Mouse (Mus musculus): ENCODE results near the gene Nmral1. TPM values are rescaled to one million over a fixed set of nuclear protein-coding genes. Genes with fewer than 3 reads are reported as not detected.
"Not testable (repeated sequence)": the region's sequence is repeated elsewhere in the genome, so short reads cannot be mapped to it uniquely, and the experiment has no call there.

The Nmral1 gene
- polyA plus RNA-seq (2015; fragmentation: Nextera tagmentation; extraction: Ambion mirVana), result 44.7 and 45.6 TPM in 2 replicates

DNA sequence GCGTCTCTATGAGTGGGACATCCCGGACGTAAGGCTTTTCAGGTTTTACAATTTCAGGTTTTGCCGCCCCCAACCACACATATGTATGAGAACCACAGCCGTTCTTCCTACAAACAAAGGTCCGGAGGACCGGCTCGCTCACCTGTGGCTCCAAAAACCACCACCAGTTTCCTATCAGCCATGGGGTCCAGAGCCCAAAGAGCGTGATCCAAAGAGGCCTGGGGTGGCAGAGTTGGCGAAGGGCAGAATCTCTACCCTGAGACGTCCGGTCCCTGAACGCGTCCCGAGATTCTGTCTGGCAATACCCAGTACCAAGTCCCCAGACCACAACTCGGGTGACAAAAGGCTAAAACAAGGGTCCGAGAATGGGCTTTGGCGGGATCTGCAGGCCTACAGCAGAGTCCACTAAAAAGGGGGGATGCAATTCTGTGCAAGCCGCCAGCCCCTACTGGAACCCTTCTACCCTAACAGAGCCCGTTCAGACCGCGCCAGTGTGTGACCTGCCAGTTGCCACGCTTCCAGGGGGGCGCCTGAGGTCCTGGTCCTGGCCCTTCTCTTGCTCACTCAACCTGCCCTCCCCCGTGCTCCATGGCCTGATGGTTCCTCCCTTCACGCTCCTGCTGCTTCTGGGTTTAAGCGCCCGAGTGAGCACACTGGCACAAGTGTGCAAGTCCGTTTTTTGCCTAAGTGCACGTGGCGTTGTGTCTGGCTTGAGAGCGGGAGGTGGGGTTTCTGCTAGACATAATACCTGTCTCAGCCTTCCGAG, at the start of gene Nmral1:
Gene Nmral1, minus strand, starts transcription at position 604 of the 766 bp plus-strand sequence.
- peak; percentile 88 for ATAC-seq (ENCODE audit: insufficient read depth, low FRiP score)
- H3K27me3 ChIP-seq (ENCODE audit: control insufficient read depth, insufficient read depth, low read length), result no peaks in the 10 kb centered on the region
- peak within 1 kb of the TSS; percentile 60 for H3K4me2 ChIP-seq (ENCODE audit: low read depth, low read length)
- WGBS, result 14% methylated on average over 33 of the region's 33 CpGs
- peaks cover 7% of the 10 kb centered on the region; the same call in 1 of the 2 replicates for H3K4me1 ChIP-seq (ENCODE audit: control insufficient read depth, insufficient read depth, low read length)
- peak within 1 kb of the TSS; percentile 82 for H3K9ac ChIP-seq (ENCODE audit: low read length)
- no peaks in the 10 kb centered on the region for H3K9me3 ChIP-seq (replicated peaks; ENCODE audit: control insufficient read depth, low read length)
- peak within 1 kb of the TSS; percentile 74 for H3K4me3 ChIP-seq (replicated peaks; ENCODE audit: low read length)
- peak within 1 kb of the TSS; percentile 47 for H3K27ac ChIP-seq (ENCODE audit: low read length)
- no peaks in the 10 kb centered on the region for H3K36me3 ChIP-seq (ENCODE audit: control insufficient read depth, insufficient read depth, low read length)

DNA sequence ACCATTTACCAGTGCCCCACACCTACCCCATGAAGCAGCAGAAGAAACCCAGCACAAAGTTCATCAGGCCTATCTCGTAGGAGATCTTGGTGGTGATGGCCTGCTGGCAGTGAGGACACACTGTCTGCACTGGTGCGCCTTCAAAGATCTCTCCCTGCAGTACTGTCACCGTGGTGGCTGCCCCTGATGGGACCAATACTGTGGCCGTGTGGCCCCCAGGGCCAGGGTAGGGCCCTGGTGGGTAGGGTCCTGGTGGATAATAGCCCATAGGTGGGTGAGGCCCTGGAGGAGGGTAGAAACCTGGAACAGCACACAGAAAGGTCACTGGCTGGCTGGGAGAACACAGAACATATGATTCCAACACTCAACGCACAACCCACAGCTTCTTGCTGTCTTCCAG, 49.6 kb upstream of the Nmral1 start:
- no peak overlapping the region for H3K4me2 ChIP-seq (ENCODE audit: low read depth, low read length)
- no peaks in the 10 kb centered on the region for H3K9me3 ChIP-seq (replicated peaks; ENCODE audit: control insufficient read depth, low read length)
- H3K27ac ChIP-seq (ENCODE audit: low read length), result no peak overlapping the region
- 86% methylated on average over 5 of the region's 5 CpGs for WGBS
- no peak overlapping the region for H3K4me3 ChIP-seq (replicated peaks; ENCODE audit: low read length)
- H3K4me1 ChIP-seq (ENCODE audit: control insufficient read depth, insufficient read depth, low read length), result peaks cover 9% of the 10 kb centered on the region
- H3K9ac ChIP-seq (ENCODE audit: low read length), result no peak overlapping the region
- H3K36me3 ChIP-seq (ENCODE audit: control insufficient read depth, insufficient read depth, low read length), result peaks cover 26% of the 10 kb centered on the region; the same call in 1 of the 2 replicates
- H3K27me3 ChIP-seq (ENCODE audit: control insufficient read depth, insufficient read depth, low read length), result no peaks in the 10 kb centered on the region
- no peak for ATAC-seq (ENCODE audit: insufficient read depth, low FRiP score)

DNA sequence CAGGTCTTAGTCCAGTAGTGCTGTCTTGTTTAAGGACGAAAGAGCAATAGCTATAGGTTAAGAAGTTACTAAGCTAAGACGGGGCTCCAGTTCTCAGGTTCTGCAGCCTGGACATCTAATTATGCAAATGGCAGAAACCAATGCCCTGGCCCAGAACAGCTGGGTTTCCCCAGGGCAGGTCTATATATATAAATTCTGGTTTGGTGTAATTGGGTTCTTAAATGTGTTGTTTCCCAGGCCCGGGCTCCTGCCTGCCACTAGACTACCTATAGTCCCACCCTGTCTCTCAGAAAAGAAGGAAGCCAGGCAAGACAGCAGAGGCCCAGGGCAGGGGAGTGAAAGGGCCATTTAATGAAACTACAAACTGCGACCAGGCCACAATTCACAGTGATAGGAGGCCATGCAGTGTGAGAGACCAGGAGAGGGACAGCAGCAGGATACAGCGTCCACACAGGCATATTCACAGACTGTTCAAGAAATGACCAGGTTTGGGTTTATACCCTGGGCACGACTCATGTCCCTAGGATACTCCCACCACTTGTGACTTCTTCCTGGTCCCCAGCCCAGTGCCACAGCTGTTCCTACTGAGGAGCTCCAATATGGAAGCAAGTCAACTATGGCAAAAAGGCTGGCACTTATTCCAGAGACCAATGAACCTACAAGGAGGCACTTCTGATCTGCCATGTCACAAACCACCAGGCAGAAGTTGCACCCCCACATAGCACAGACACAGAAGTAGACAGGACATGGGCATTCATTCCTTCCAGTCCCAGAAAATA, 48.0 kb upstream of the Nmral1 start:
- 83% methylated on average over 6 of the region's 6 CpGs for WGBS
- H3K36me3 ChIP-seq (ENCODE audit: control insufficient read depth, insufficient read depth, low read length), result peaks cover 26% of the 10 kb centered on the region; the same call in 1 of the 2 replicates
- ATAC-seq (ENCODE audit: insufficient read depth, low FRiP score), result no peak

DNA sequence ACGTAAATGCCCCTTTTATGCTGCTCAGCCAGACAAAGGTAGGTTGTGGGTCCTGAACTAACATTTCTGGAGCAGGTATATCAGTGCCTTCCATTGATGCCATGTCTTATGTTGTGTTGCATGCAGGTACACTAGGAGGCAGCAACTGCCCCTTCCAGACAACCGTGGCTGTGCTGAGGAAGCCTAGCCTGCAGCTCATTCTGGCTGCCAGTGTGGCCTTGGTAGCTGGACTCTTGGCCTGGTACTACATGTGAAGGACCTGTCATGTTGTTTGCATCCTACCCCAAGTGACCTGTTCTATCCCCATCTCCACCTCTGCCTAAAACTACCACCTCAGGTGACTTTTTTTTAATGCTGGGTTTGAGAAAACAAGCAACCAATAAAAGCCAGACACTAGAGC, 46.7 kb upstream of the Nmral1 start:
- Histone ChIP-seq H3K36me3 (ENCODE audit: control insufficient read depth, insufficient read depth, low read length) (peaks cover 26% of the 10 kb centered on the region; the same call in 1 of the 2 replicates), H3K4me1 (ENCODE audit: control insufficient read depth, insufficient read depth, low read length) (no peaks in the 10 kb centered on the region), H3K27me3 (ENCODE audit: control insufficient read depth, insufficient read depth, low read length) (no peaks in the 10 kb centered on the region), H3K9ac (ENCODE audit: low read length) (no peak overlapping the region), H3K4me3 (replicated peaks; ENCODE audit: low read length) (no peak overlapping the region), H3K27ac (ENCODE audit: low read length) (no peak overlapping the region), H3K9me3 (replicated peaks; ENCODE audit: control insufficient read depth, low read length) (no peaks in the 10 kb centered on the region), H3K4me2 (ENCODE audit: low read depth, low read length) (no peak overlapping the region)
- WGBS, result 83% methylated on average over 2 of the region's 2 CpGs
- no peak for ATAC-seq (ENCODE audit: insufficient read depth, low FRiP score)

More for the DNA sequence above, 48.0 kb upstream of the Nmral1 start:
- Histone ChIP-seq H3K4me1 (ENCODE audit: control insufficient read depth, insufficient read depth, low read length) (no peaks in the 10 kb centered on the region), H3K4me3 (replicated peaks; ENCODE audit: low read length) (no peak overlapping the region), H3K27ac (ENCODE audit: low read length) (no peak overlapping the region), H3K9me3 (replicated peaks; ENCODE audit: control insufficient read depth, low read length) (no peaks in the 10 kb centered on the region), H3K4me2 (ENCODE audit: low read depth, low read length) (no peak overlapping the region), H3K27me3 (ENCODE audit: control insufficient read depth, insufficient read depth, low read length) (no peaks in the 10 kb centered on the region), H3K9ac (ENCODE audit: low read length) (no peak overlapping the region)

DNA sequence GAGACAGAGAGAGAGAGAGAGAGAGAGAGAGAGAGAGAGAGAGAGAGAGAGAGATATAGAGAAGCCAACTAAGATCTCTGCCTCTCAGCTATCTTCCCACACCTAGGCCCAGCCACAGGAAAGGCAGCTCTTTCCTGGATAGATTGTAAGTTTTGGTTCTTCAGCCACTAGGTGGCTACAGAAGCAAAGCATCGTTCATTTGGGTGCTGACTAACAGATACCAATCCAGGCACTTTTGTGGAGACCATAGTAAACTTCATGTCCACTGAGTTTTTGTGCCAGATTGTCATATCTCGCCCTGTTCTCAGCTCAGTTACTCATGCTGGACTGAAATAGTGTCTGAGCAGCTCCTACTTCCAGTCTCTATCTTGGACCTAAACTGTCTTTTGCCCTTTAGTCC, 44.1 kb upstream of the Nmral1 start:
- no peak overlapping the region for H3K4me2 ChIP-seq (ENCODE audit: low read depth, low read length)
- H3K27ac ChIP-seq (ENCODE audit: low read length), result no peak overlapping the region
- WGBS, result 37% methylated on average over 2 of the region's 2 CpGs

DNA sequence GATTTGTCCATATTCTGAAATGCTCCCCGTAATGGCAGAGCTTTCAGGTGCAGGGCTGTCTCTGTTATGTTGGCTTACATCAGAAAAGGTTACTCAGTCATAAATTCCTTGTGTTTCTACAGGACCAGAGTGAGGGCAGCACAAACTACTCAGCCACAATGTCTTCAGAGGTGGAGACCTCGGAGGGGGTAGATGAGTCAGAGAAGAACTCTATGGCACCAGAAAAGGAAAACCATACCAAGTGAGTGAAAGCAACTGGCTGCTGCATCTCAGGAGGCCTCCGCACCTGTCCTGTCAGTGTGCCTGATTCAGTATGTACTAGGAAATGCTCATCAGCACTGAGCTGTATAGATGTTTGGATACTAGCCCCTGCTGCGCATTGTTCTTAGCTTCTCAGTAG, 43.3 kb upstream of the Nmral1 start:
- no peak overlapping the region for H3K9ac ChIP-seq (ENCODE audit: low read length)
- H3K4me3 ChIP-seq (replicated peaks; ENCODE audit: low read length), result no peak overlapping the region
- no peak for ATAC-seq (ENCODE audit: insufficient read depth, low FRiP score)
- H3K27ac ChIP-seq (ENCODE audit: low read length), result no peak overlapping the region
- no peaks in the 10 kb centered on the region for H3K9me3 ChIP-seq (replicated peaks; ENCODE audit: control insufficient read depth, low read length)
- WGBS, result 90% methylated on average over 4 of the region's 4 CpGs
- H3K4me2 ChIP-seq (ENCODE audit: low read depth, low read length), result no peak overlapping the region
- H3K4me1 ChIP-seq (ENCODE audit: control insufficient read depth, insufficient read depth, low read length), result no peaks in the 10 kb centered on the region
- H3K36me3 ChIP-seq (ENCODE audit: control insufficient read depth, insufficient read depth, low read length), result peaks cover 18% of the 10 kb centered on the region; the same call in 1 of the 2 replicates
- no peaks in the 10 kb centered on the region for H3K27me3 ChIP-seq (ENCODE audit: control insufficient read depth, insufficient read depth, low read length)

More for the DNA sequence above, 44.1 kb upstream of the Nmral1 start:
- Histone ChIP-seq H3K9me3 (replicated peaks; ENCODE audit: control insufficient read depth, low read length) (no peaks in the 10 kb centered on the region), H3K9ac (ENCODE audit: low read length) (no peak overlapping the region), H3K36me3 (ENCODE audit: control insufficient read depth, insufficient read depth, low read length) (peaks cover 25% of the 10 kb centered on the region; the same call in 1 of the 2 replicates), H3K27me3 (ENCODE audit: control insufficient read depth, insufficient read depth, low read length) (no peaks in the 10 kb centered on the region), H3K4me3 (replicated peaks; ENCODE audit: low read length) (no peak overlapping the region), H3K4me1 (ENCODE audit: control insufficient read depth, insufficient read depth, low read length) (no peaks in the 10 kb centered on the region)
- ATAC-seq (ENCODE audit: insufficient read depth, low FRiP score), result peak; percentile 74; the same call in 1 of the 2 replicates

DNA sequence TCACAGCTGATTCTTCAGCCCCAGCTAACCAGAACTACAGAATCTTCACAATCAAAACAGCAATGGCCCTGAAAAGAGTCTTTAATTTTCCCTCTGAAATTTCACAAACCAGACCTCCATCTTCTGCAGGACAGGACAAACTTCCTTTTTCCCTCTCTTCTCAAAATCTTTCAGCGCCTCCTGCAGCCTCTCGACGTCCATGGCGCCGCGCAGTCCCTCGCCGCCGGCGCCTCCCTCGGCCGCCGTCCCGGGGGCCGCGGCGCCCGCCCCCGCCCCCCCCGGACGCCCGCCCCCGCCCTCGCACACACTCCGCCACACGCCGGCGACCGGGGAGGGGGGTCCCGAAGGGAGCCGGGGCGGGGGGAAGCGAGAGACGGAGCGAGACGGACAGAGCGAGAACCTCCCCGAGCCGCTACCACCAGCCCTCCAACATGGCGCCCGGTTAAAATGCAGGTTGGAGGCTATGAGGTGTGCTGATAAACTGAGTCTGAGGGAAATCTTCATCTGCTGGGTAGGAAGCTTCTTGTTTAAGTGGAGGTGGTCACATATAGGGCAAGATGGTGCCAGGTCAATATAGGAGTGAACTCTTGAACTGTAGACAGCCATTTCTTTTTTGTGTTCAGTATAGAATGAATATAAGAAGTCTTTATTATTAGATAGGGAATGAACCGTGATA, 37.6 kb upstream of the Nmral1 start:
- peak; percentile 85 for ATAC-seq (ENCODE audit: insufficient read depth, low FRiP score)
- 3% methylated on average over 27 of the region's 42 CpGs for WGBS

DNA sequence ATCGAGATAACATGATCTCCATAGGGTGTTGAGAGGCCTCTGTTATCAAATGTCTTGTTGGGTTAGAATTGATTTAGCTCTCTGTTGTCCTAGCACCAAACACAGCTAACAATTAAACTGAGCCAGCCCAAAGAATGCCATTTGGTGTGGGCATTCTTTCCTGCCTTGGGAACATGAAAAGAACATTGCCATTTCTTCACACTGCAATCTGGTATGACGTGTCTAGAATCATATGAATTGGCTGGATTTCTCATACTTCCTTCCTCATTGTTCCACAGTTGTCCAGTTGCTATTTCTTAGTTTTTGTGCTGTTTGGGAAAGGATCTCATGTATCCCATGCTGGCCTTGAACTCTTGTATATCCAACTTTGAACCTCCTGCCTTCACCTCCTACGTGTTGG, 34.9 kb upstream of the Nmral1 start:
- 79% methylated on average over 3 of the region's 3 CpGs for WGBS
- H3K36me3 ChIP-seq (ENCODE audit: control insufficient read depth, insufficient read depth, low read length), result no peaks in the 10 kb centered on the region
- 0 out of 2 replicates have a peak, but pooled peaks cover 2% of the 10 kb centered on the region for H3K4me1 ChIP-seq (ENCODE audit: control insufficient read depth, insufficient read depth, low read length)

More for the DNA sequence above, 37.6 kb upstream of the Nmral1 start:
- H3K27me3 ChIP-seq (ENCODE audit: control insufficient read depth, insufficient read depth, low read length); H3K9me3 ChIP-seq (replicated peaks; ENCODE audit: control insufficient read depth, low read length); H3K36me3 ChIP-seq (ENCODE audit: control insufficient read depth, insufficient read depth, low read length); H3K4me1 ChIP-seq (ENCODE audit: control insufficient read depth, insufficient read depth, low read length): not testable (repeated sequence)
- Histone ChIP-seq H3K4me2 (ENCODE audit: low read depth, low read length) (peak overlapping the region; percentile 38), H3K27ac (ENCODE audit: low read length) (peak overlapping the region; percentile 57; the same call in 1 of the 2 replicates), H3K9ac (ENCODE audit: low read length) (peak overlapping the region; percentile 65), H3K4me3 (replicated peaks; ENCODE audit: low read length) (peak overlapping the region; percentile 46)

More for the DNA sequence above, 34.9 kb upstream of the Nmral1 start:
- H3K4me3 ChIP-seq (replicated peaks; ENCODE audit: low read length), result no peak overlapping the region
- no peak overlapping the region for H3K9ac ChIP-seq (ENCODE audit: low read length)
- H3K9me3 ChIP-seq (replicated peaks; ENCODE audit: control insufficient read depth, low read length), result no peaks in the 10 kb centered on the region
- no peaks in the 10 kb centered on the region for H3K27me3 ChIP-seq (ENCODE audit: control insufficient read depth, insufficient read depth, low read length)
- no peak for ATAC-seq (ENCODE audit: insufficient read depth, low FRiP score)
- H3K4me2 ChIP-seq (ENCODE audit: low read depth, low read length), result no peak overlapping the region
- no peak overlapping the region for H3K27ac ChIP-seq (ENCODE audit: low read length)
